Mouse (Mus musculus) small intestine, adult 2 months (tissue): ENCODE measurements around the gene Acsm2.

Experiments used
- CTCF ChIP-seq: fragments of 200-500 bp; IDR thresholded peaks from 2 replicates; pipeline ENCODE4 v1.5.1; 2012; ENCODE audit warnings: low read depth, mild to moderate bottlenecking, control low read depth, inconsistent platforms, low read length, moderate library complexity, mixed read lengths; ENCODE audit not compliant: insufficient replicate concordance, insufficient read length; ENCODE audit errors: extremely low read depth
- POLR2A ChIP-seq: fragments of 200-500 bp; IDR thresholded peaks from 2 replicates; pipeline ENCODE4 v1.6.1; 2012; ENCODE audit warnings: low read depth, mild to moderate bottlenecking, control low read depth, inconsistent platforms, low read length, moderate library complexity

DNA sequence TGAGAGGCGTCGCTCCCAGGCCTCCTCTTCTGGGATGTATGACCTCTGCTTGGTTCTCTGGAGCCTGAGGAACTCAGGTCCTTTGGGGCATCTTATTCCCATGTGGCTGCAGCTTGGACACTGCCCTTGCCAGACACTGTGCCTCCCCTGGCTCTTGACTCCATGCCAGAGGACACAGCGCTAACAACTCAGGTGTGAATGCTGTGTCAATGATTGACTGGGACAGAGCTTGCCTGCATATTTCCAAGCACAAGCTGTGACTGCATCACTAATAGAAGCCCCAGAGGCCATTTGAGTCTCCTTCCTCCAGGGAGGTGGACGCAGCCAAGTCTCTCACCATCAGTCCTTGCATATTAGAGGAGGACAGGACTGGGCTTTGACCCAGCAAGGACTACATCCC, 43.0 kb upstream of the Acsm2 start:
- no peak for TF ChIP-seq CTCF
- no peak for TF ChIP-seq POLR2A
